Mouse (Mus musculus): ENCODE data around the gene Olfr658. TPM values are rescaled to one million over a fixed set of nuclear protein-coding genes. Genes with fewer than 3 reads are reported as not detected.

Gene Olfr658
- total RNA-seq (2017) = not detected in 3 replicates

GRCm38 (mm10) chr7:104646841-104647482 is at the start of gene Olfr658:
Gene Olfr658 (minus strand): TSS chr7:104647305.
- ATAC-seq (replicated peaks; ENCODE audit: insufficient number of reproducible peaks, low FRiP score, low TSS enrichment, poor library complexity, severe bottlenecking) = peak; percentile 80

- no peak for ATAC-seq (replicated peaks; ENCODE audit: insufficient number of reproducible peaks, low FRiP score, low TSS enrichment, poor library complexity, severe bottlenecking)
Observed at GRCm38 (mm10) chr7:104686201-104686600, 39.1 kb upstream of the Olfr658 start, which contains the start of gene Olfr661. Gene Olfr661 (plus strand): TSS chr7:104686501.

DNA sequence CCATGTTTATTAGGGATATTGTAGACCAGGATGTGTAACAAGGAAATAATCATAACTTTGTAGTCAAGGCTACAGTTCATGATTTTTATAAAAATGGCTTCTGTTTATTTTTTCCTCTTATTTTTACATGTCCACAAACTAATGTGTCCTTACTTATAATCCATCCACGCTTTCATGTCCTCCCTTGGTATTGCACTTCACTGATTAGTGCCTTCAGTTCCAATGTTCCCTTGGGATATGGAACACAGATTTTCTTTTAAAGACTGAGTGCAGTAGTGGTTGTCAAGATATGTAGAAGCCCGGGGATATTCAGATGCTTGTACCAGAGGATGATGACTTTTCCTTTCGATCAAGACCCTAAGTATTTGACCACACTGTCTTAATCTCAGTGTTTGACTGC is 19.3 kb upstream of the Olfr658 start, which contains the start of gene Olfr659:
Gene Olfr659, plus strand, starts transcription at position 301 of the 400 bp plus-strand sequence.
- ATAC-seq (replicated peaks; ENCODE audit: insufficient number of reproducible peaks, low FRiP score, low TSS enrichment, poor library complexity, severe bottlenecking) = no peak

- ATAC-seq (replicated peaks; ENCODE audit: insufficient number of reproducible peaks, low FRiP score, low TSS enrichment, poor library complexity, severe bottlenecking) = no peak
Observed at GRCm38 (mm10) chr7:104624494-104624893, 22.6 kb downstream of the Olfr658 start, which contains the start of gene Olfr657. Gene Olfr657 (plus strand): TSS chr7:104624794.

DNA sequence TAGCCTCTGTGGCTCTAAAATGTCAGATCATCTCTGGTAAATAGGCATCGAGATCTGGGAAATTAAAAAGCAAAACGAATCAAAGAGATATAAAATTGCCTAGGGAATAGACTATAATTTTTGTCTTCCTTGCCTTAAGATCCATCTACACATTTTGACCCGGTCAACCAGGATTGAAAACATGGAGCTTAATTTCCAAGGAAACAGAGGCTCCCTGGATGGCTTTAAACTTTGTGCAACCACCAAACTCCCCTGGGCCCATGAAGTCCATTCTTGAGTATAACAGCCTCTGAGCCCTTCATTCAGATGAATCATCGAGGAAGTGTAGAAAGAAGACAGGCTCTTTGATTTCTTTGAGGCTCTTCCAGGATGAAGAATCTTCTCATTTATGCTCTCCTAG is 33.5 kb downstream of the Olfr658 start, which contains the start of gene Olfr656:
Gene Olfr656, plus strand, starts transcription at position 301 of the 400 bp plus-strand sequence.
- no peak for ATAC-seq (replicated peaks; ENCODE audit: insufficient number of reproducible peaks, low FRiP score, low TSS enrichment, poor library complexity, severe bottlenecking)

DNA sequence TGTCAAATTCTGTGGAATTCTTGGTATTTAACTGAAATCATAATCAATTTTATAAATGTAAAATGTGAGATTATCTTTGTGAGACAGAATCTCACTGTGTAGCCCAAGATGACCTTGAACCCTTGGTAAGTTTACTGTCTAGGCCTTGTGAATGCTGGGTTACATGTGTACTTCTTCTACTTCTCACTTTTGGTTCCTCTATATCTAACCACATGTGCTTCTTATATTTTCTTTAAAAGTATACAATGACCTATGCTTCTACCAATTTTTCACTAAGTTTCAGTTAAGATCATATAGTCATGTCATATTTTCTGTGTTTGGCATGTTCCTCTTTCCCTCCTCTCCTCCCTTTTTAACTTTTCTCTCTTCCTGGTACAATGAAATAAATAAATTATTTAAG is 42.4 kb downstream of the Olfr658 start:
- no peak; the same call in 1 of the 2 replicates for ATAC-seq (replicated peaks; ENCODE audit: insufficient number of reproducible peaks, low FRiP score, low TSS enrichment, poor library complexity, severe bottlenecking)

GRCm38 (mm10) chr7:104603173-104603572 is 43.9 kb downstream of the Olfr658 start:
- ATAC-seq (replicated peaks; ENCODE audit: insufficient number of reproducible peaks, low FRiP score, low TSS enrichment, poor library complexity, severe bottlenecking) = peak; percentile 80

- ATAC-seq (replicated peaks; ENCODE audit: insufficient number of reproducible peaks, low FRiP score, low TSS enrichment, poor library complexity, severe bottlenecking) = no peak
Observed at GRCm38 (mm10) chr7:104601679-104602078, 45.4 kb downstream of the Olfr658 start, which contains the start of gene Olfr655. Gene Olfr655 (minus strand): TSS chr7:104601779.

Other genes starting within 250 kb of the Olfr658 start
- 0.58 to 1.1 TPM in 2 of 3 replicates, not detected in the other for gene Trim30c, start 246.5 kb downstream of the Olfr658 start, total RNA-seq (2017)
- gene Trim30a, start 182.1 kb downstream of the Olfr658 start, total RNA-seq (2017) = 50.5 to 91.1 TPM (median 54.1 TPM) in 3 replicates
- 26.0 to 47.8 TPM (median 29.6 TPM) in 3 replicates for gene Trim30d, start 139.5 kb downstream of the Olfr658 start, total RNA-seq (2017)
- not detected in 3 replicates for gene Olfr651, start 97.2 kb downstream of the Olfr658 start, total RNA-seq (2017)
- not detected in 3 replicates for gene Olfr652, start 86.4 kb downstream of the Olfr658 start, total RNA-seq (2017)
- gene Olfr653, start 70.0 kb downstream of the Olfr658 start, total RNA-seq (2017) = not detected in 3 replicates
- 0.67 TPM in 1 of 3 replicates, not detected in the others for gene Olfr654, start 60.3 kb downstream of the Olfr658 start, total RNA-seq (2017)
- gene Olfr655, start 45.5 kb downstream of the Olfr658 start, total RNA-seq (2017) = not detected in 3 replicates
- not detected in 3 replicates for gene Olfr656, start 33.4 kb downstream of the Olfr658 start, total RNA-seq (2017)
- gene Olfr657, start 22.5 kb downstream of the Olfr658 start, total RNA-seq (2017) = not detected in 3 replicates
- gene Olfr659, start 19.4 kb upstream of the Olfr658 start, total RNA-seq (2017) = not detected in 3 replicates
- gene Olfr661, start 39.2 kb upstream of the Olfr658 start, total RNA-seq (2017) = not detected in 3 replicates
- not detected in 3 replicates for gene Usp17le, start 130.2 kb upstream of the Olfr658 start, total RNA-seq (2017)
- not detected in 3 replicates for gene Usp17lb, start 195.3 kb upstream of the Olfr658 start, total RNA-seq (2017)
- gene Usp17la, start 209.7 kb upstream of the Olfr658 start, total RNA-seq (2017) = not detected in 3 replicates
- gene Olfr665, start 230.7 kb upstream of the Olfr658 start, total RNA-seq (2017) = not detected in 3 replicates
- not detected in 3 replicates for gene Olfr666, start 248.6 kb upstream of the Olfr658 start, total RNA-seq (2017)

Data from monocyte, adult 5-6 weeks (primary cell).